Mouse (Mus musculus): ENCODE data around the gene Dip2c.

Dip2c gene

DNA sequence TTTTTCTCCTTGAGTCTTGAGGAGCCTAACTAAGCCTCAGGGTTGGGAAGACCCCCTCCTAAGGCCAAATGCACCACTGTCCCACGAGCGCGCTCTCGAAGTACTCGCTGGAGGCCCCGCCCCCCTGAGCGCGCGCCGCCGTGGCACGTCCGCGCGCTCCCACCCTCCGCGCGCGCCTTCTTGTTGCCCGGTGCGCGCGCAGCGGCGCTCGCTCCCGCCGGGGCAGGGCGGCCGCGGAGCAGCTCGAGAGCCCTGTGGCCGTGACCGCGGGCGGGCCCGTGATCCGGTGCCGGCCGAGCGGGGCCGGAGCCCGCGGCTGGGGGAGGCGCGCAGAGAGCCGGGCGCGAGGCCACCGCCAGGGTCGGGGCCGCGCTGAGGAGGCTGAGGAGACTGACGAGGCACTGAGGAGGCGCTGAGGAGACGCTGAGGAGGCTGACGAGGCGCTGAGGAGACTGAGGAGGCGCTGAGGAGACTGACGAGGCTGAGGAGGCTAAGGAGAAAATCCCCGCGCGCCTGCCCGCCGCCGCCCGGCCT, at the start of gene Dip2c:
TSS of gene Dip2c (plus strand) at position 207 of the 534 bp plus-strand sequence.
- DNase-seq (ENCODE audit: low read depth, low spot score) = peak; percentile 48

DNA sequence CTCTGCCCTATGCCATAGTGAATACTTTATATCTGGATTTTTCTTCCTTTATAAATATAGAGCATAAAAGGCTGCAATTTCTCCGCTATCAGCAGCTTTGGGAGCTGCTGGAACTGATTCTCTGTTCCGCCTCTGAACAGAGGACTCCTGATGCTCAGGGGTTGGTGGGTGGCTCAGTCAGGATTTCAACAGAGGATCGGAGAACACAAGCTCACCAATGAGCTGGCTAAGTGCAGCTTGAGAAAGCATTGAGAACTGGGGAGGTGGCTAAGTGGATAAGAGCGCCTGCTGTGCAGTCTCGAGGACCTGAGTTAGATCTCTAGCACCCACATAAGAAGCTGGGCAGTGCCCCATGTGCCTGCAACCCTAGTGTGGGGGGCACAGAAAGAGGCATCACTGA, 49.2 kb upstream of the Dip2c start:
- DNase-seq (ENCODE audit: low read depth, low spot score) = no peak

DNA sequence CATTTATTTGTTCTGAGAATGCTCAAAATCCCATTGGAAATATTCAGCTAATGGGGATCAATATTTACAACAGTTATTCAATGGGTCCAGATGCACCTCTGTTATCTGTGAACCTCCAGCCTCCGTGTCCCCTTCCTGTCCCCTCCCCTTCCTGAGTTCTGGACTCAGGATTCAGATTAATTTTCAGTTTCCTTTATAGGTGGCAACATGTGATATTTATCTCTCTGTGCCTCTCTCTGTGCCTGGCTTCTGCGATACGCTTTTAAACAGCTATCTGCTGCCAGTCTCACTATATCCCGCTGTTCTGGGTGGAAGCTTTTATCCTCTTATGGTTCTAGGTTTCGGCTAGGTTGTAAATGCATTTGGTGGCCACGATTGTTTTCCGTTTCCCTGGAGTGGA, 38.8 kb upstream of the Dip2c start:
- DNase-seq (ENCODE audit: low read depth, low spot score) = no peak

DNA sequence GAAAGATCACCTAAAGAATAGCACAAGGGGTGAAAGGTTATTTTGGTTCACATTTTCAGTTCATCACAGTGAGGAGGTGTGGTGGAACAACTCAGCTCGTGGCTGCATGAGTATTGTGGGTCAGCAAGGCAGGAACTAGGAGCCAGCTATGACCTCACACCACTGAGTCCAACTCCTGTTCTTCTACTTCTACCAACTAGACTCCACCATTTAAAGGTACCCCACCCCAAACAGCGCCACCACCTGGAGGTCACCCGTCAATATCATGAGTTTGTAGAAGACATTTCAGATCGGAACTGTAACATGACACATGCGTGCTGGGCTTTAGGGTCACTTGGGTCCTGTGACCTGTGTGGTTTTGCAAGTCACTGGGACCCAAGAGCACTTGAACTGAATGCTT, 37.2 kb upstream of the Dip2c start:
- DNase-seq (ENCODE audit: low read depth, low spot score) = no peak

DNA sequence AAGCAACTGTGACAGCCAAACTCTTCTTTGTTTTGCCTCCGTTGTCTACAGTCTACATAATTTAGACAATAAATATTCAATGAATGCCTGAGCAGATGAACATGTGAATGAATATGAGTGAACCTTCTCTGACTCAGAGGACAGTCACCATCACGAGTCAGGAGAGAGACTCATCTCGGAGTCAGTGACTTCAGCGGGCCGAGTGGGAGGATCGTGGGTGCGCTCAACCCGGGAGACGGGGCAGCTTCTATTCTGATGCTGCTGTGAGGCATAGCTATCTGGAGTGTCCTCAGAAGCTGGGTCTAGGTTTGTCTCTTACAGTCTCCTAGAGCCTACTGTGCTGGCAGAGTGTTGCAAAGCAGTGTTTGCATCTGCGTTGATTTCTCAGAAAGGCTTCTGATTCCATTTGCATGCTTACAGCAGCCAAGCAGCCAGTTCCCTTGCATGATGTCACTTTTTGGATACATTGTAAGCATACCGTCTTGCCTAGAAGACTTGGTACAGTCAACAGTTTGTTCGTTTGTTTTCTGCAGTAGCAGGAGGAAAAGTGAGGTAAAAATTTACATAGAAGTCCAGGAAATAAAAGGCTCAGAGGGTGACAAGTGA, 36.6 kb upstream of the Dip2c start:
- DNase-seq (ENCODE audit: low read depth, low spot score) = no peak

DNA sequence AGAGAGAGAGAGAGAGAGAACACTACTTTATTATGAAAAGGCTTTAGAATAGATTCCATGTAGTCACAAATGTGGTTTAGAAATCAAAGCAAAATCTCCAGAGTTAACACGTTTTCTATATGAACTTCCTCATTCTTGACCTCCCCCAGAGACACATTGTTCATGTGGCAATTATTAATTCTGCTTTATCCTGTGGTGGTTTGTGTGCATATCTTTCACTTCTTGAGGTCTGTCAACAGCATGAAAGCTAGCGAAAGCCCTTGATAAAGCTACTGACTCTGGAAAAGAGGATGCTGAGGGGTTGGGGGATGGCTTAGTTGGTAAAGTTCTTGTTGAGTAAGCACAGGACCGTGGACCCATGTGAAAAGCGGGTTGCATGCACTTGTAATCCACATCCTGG, 14.6 kb upstream of the Dip2c start:
- DNase-seq (ENCODE audit: low read depth, low spot score) = no peak

DNA sequence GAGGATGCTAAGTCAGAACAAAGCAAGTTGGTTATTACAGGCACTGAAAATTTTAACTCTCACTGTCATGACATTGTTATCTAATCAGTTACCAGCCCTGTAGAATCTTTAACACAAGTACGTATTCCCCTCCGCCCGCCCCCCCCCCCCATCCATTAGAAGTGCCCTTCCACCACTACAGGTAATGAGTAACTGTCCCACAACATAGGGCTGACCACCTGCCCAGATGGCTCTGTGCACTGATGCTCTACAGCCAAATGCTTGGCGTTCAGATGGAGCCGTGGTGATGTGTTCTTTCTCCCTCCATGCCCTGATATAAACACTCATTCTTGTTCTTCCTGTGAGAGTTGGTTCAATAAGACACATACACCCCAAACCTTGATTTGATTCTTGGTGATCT, 10.8 kb upstream of the Dip2c start:
- no peak for DNase-seq (ENCODE audit: low read depth, low spot score)

DNA sequence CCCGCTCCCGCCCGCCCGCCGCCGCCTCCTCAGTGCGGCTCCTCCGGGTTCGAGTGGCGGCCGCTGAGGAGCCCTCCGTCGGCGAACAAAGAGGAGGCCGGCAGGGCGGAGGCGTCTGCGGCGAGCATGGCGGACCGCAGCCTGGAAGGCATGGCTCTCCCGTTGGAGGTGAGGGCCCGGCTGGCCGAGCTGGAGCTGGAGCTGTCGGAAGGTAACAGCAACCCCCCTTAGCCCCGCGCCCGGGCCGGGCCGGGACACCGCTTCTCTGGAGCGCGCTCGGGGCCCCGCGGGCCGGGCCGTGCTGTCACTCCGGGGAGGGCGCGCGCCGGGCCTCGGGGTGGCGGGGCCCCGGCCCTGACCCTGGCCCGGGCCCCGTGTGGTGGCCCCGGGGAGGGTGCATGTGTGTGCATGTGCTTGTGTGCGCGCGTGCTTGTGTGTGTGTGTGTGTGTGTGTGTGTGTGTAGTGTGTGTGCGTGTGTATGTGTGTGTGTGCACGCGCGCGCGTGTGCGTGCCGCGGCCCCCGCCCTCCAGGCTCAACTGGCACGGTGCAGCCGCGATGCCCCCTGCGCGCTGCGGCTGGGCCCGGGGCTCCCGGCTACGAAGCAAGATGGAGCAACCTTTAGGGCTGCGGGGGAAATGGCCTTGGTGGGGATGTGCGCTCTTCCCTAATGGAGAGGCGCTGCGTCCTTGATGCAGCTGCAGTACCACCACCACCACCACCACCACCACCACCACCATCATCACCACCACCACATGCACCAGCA, 710 bp downstream of the Dip2c start:
- peak; percentile 31 for DNase-seq (ENCODE audit: low read depth, low spot score)

DNA sequence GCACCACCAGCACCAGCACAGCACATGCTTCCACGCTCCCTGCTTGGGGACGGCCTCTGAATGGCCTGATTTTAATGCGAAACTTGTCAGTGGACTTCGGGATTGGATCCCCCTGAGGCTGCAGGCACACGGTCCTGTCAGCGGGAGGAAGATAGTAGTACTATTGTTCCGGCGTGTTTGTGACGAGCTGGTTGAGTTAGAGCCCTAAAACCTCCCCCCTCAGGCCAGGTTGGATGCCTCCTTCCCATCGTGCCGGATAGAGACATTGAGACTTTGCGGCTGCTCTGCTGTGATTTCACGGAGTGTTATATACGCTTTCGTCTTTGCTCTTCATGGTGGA, 1.3 kb downstream of the Dip2c start:
- DNase-seq (ENCODE audit: low read depth, low spot score) = peak; percentile 28

DNA sequence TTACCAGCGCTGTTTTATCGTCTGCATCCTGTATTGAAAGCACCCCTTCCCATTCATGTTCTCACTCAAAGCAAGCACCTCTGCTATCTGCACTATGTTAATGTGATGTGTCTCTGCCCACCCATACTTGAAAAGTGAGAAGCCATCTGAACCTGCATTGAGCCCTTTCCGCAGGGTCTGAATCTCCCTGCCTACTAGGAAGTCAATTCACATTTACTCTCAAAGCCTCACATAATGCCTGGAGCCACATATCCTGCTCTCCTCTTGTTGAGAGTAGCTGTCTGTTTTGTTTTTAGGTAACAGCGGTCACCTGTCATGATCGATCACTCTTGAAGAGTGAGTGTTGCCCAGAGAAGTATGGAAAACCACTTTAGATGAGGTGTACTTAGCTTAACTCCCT, 2.3 kb downstream of the Dip2c start:
- no peak for DNase-seq (ENCODE audit: low read depth, low spot score)

DNA sequence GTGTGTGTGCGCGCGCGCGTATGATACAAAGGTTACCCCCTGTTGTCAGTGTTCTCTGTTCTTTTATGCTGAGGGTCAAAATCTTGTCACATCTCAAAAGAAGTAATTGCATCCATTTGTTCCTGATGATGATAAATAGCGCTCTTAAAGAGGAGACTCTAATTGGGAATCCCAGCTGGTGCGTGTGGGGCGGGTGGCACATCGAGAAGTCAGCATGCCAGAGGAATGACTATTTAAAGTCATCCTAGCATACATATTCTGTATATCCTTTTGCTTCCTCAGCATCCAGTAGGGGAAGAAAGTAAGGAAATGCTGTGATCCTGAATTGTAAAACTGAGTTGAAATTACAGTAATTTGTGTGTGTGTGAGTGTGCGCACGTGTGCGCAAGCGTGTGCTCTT, 6.7 kb downstream of the Dip2c start:
- DNase-seq (ENCODE audit: low read depth, low spot score) = no peak

DNA sequence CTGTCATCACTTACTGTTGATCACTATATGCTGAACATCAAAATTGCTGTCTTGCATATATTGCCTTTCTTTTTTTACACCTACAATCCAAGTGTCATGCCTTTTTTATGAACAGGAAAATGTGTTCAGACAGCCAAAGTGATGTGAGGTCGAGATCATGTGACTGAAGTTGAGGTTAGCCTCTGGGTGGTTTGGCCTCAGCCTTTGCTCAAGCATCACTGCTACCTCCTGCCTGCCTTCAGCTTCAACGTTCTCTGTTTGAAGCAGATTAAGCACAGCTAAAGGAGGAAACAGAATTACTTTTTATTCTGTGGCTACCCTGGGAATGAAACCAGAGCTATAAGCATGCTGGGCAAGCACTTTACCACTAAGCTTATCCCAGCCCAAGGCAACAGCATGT, 13.6 kb downstream of the Dip2c start:
- no peak for DNase-seq (ENCODE audit: low read depth, low spot score)

DNA sequence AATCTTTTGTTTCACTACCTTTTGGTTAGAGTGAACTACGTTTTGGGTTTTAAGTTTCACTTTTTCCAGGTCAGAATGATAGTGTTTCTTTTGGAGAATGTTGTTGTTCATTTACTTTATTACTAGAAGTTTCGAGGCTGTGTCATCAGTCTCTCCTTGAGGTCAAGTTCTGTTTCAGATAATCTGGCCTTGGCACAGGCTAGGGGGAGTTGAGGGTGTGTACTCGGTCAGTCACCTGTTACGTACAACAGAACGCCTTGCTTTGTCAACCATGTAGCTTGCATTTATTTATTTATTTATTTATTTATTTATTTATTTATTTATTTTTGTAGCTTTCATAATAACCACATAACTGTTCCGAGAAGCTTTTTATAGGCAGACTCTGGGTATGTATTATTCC, 20.0 kb downstream of the Dip2c start:
- no peak for DNase-seq (ENCODE audit: low read depth, low spot score)

DNA sequence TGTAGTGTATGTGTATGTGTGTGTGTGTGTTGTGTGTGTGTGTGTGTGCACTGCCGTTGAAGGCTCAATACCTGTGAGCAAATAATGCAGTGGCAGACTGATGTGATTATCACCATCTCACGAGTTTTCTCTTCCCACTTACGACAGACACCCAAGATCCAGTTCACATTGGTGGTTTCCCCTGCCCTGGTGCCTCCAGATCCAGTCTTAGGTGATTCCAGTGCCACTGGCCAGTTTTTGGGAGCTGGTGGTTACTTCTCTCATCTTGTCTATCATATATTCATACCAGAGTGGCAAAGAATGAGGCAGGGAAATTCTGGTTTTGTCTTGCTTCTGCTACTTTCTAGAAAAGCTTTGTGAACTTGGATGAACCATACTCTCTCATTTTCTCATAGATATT, 20.9 kb downstream of the Dip2c start:
- DNase-seq (ENCODE audit: low read depth, low spot score) = no peak

DNA sequence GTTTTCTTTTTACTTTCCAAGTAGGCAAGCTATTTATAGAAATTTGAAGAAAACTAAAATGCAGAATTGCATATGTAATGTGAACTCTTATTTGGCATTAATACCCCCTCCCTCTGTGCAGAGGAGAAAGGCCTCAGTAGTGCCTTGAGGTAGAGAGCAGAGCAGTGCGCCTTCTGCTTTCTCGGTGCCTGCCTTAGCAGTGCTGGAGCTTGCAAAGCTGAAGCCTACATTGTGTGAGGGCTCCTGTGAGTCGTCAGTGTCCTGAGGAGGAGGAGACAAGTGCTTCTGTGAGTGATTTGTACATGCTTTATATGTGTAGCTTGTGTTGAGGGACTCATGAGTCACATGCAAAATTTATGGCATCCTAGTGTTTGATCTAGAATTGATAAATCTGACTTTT, 21.4 kb downstream of the Dip2c start:
- no peak for DNase-seq (ENCODE audit: low read depth, low spot score)

DNA sequence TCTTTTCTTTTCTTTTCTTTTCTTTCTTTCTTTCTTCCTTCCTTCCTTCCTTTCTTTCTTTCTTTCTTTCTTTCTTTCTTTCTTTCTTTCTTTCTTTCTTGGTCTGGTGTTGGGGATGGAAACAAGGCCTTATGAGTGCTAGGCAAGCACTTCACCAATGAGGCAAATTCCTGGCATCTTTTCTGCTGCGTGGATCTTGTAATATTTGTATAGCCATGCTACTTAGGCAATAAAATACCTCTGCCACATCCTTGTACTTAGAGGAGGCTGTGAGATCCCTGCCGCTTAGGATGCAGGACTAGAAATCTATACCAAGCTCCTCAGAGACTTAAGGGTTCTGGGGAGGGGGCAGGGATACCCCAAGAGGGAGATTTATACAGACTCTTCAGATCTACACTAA, 23.3 kb downstream of the Dip2c start:
- no peak for DNase-seq (ENCODE audit: low read depth, low spot score)

DNA sequence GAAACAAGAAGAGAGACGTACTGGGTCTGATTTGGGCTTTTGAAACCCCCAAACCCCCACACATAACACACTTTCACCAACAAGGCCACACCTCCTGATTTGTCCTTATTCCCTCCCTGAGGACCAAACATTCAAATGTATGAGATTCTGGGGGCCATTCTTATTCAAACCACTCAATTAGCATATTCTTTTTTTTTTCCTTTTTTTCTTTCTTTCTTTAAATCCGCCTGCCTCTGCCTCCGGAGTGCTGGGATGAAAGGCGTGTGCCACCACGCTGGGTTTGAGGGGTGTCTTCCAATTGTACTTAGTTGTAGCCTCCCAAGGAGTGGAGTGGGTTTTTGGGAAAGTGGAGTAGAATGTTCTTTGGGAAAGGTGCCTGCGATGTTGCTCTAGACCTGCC, 32.5 kb downstream of the Dip2c start:
- peak; percentile 22 for DNase-seq (ENCODE audit: low read depth, low spot score)

DNA sequence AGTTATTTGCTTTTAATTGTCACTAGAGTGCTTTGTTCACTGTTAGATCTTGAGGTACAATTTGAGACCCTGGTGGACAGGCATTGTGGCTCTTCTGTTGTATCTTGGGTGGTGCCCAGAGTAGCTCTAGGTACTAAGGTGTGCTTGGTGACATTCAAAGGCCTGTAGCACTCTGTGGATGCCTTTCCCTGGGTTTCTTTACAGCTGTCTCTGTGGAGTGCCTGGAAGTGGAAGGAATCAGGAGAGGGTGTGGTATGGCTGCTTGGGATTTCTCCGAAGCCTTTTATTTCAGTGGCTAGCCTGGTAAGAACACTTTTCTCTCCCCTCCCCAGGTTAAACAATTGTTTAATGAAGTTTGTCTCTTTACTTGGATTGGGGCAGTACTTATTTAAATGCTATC, 34.5 kb downstream of the Dip2c start:
- DNase-seq (ENCODE audit: low read depth, low spot score) = no peak

DNA sequence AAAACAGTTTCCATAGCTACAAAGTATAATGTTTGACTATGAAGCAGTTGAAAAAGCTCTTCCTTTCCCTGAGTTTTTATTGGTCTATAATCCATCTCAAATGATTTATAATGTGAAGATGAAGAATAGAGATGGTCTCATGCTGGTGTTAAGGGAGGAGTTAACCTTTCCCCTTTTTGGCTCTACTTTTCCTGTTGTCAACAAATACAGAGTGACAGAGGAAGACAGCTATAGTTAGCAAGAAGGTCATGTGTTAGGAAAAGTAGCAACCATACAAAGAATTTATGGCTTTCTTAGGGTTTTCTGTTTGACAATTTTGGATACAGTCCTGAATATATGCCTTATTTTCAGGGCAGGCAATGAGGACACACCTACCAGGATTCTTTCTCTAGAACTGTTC, 36.6 kb downstream of the Dip2c start:
- no peak for DNase-seq (ENCODE audit: low read depth, low spot score)

DNA sequence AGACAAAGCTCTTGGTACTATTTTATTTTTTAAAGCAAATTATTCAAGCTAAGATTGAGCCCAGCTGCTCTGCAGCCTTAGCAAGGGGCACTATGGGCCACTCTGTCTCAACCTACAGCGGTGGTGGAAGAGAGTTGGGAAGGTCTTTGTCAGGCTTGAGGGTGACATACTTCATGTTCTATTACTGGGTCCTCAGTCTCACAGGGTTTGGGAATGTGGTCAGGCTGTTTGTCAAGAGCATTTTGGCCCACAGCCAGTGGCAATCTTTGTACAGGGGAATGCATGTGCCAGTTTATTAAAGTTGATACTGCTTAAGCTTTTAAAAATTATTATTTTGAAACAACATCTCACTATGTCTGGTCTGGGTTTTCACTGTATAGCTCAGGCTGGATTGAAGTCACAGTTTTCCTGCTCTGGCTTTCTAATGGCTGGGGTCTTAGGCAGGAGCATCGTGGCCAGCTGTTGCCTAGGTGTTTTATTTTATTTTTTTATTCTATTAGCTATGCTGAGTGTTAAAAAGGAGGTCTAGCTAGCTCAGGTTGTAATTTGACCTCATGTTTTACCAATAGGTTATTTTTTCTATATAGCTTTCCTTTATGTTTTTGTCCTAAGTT, 37.9 kb downstream of the Dip2c start:
- no peak for DNase-seq (ENCODE audit: low read depth, low spot score)

DNA sequence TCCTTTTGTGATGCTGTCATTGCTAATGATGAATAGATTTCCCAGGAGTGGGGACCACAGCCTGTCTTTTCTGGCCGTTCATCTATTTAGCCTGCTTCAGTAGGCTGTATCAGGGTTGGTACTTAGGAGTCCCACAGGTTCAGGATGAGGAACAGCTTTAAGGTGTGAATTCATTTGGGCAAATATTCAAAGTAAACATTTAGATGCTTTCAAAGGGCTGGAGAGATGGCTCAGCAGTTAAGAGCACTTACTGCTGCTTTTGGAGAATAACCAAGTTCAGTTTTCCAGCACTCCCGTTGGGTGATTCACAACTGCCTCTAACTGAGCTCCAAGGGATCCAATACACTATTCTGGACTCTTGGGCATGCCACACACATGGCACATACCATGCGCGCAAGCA, 38.4 kb downstream of the Dip2c start:
- no peak for DNase-seq (ENCODE audit: low read depth, low spot score)

DNA sequence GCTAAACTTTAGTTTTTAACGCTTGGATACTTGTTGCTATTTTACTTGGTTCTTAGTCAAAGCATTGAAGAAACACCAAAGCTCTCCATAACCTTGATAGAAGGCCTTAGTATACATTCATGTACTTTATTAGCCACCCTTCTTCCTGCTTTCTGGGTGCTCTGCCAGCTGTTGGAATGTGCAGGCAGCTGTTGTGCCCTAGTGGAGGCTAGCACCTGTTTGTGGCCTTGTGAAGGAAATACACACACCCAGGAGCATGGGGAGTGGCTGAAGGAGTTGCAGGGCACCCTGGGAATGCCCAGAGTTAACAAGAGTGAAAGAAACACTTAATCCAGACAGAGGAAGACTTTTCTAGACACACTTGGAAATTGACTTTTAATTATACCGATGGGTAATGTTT, 43.4 kb downstream of the Dip2c start:
- DNase-seq (ENCODE audit: low read depth, low spot score) = no peak

DNA sequence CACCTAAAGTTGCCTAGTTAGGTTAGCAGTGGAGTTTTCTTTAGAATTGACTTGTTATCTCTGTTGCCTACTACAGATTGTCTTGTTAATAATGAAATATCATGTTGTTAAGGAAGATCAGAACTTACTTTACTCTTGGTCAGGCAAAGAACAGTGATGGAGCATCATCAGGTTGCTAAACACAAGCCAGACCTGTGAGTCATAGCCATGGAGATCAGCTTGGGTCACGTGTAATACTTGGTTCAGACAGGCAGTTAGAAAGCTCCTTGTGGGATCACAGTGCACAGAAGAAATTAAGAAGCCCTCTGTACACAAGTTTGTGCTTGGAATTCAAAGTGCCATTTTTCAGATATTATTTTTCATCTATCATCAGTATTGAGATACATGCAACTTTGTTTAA, 48.9 kb downstream of the Dip2c start:
- no peak for DNase-seq (ENCODE audit: low read depth, low spot score)

Measured in WW6 (cell line).